Mouse (Mus musculus): ENCODE results near the gene Pbxip1.
"Not testable (repeated sequence)": the region's sequence is repeated elsewhere in the genome, so short reads cannot be mapped to it uniquely, and the experiment has no call there.

Gene Pbxip1

GRCm38 (mm10) chr3:89409701-89410100 lies 26.8 kb upstream of the Pbxip1 start:
- no peak for DNase-seq (ENCODE audit: low read depth, low spot score)

GRCm38 (mm10) chr3:89410864-89411263 lies 25.6 kb upstream of the Pbxip1 start:
- no peak for DNase-seq (ENCODE audit: low read depth, low spot score)

- peak; percentile 99 for DNase-seq (ENCODE audit: low read depth, low spot score)
Observed at GRCm38 (mm10) chr3:89411490-89412393, 24.8 kb upstream of the Pbxip1 start, which contains the start of gene Flad1. TSS of gene Flad1 (minus strand) at chr3:89411870.

GRCm38 (mm10) chr3:89416158-89416557 lies 20.3 kb upstream of the Pbxip1 start:
- DNase-seq (ENCODE audit: low read depth, low spot score) = no peak

- DNase-seq (ENCODE audit: low read depth, low spot score) = no peak
Observed at GRCm38 (mm10) chr3:89417131-89417530, 19.4 kb upstream of the Pbxip1 start.

GRCm38 (mm10) chr3:89417840-89418169 lies 18.7 kb upstream of the Pbxip1 start:
- DNase-seq (ENCODE audit: low read depth, low spot score) = peak; percentile 80

- DNase-seq (ENCODE audit: low read depth, low spot score) = peak; percentile 95
Observed at GRCm38 (mm10) chr3:89418170-89418860, 18.2 kb upstream of the Pbxip1 start, which contains the start of the genes Cks1b and Shc1. TSS of gene Cks1b (minus strand) at chr3:89418383. TSS of gene Shc1 (plus strand) at chr3:89418443.

GRCm38 (mm10) chr3:89418861-89419250 lies 17.6 kb upstream of the Pbxip1 start:
- DNase-seq (ENCODE audit: low read depth, low spot score) = no peak

GRCm38 (mm10) chr3:89419571-89419970 lies 16.9 kb upstream of the Pbxip1 start:
- no peak for DNase-seq (ENCODE audit: low read depth, low spot score)

- DNase-seq (ENCODE audit: low read depth, low spot score) = no peak
Observed at GRCm38 (mm10) chr3:89419981-89420380, 16.5 kb upstream of the Pbxip1 start.

GRCm38 (mm10) chr3:89420421-89420820 lies 16.1 kb upstream of the Pbxip1 start:
- DNase-seq (ENCODE audit: low read depth, low spot score) = no peak

- no peak for DNase-seq (ENCODE audit: low read depth, low spot score)
Observed at GRCm38 (mm10) chr3:89421002-89421774, 15.3 kb upstream of the Pbxip1 start.

- no peak for DNase-seq (ENCODE audit: low read depth, low spot score)
Observed at GRCm38 (mm10) chr3:89421810-89422473, 14.6 kb upstream of the Pbxip1 start.

- no peak for DNase-seq (ENCODE audit: low read depth, low spot score)
Observed at GRCm38 (mm10) chr3:89422556-89423205, 13.8 kb upstream of the Pbxip1 start.

- no peak for DNase-seq (ENCODE audit: low read depth, low spot score)
Observed at GRCm38 (mm10) chr3:89424416-89425140, 11.9 kb upstream of the Pbxip1 start.

- no peak for DNase-seq (ENCODE audit: low read depth, low spot score)
Observed at GRCm38 (mm10) chr3:89425141-89425525, 11.4 kb upstream of the Pbxip1 start.

- no peak for DNase-seq (ENCODE audit: low read depth, low spot score)
Observed at GRCm38 (mm10) chr3:89425876-89426275, 10.6 kb upstream of the Pbxip1 start.

GRCm38 (mm10) chr3:89429021-89429420 lies 7.5 kb upstream of the Pbxip1 start:
- DNase-seq (ENCODE audit: low read depth, low spot score) = not testable (repeated sequence)

GRCm38 (mm10) chr3:89430171-89431159 lies 6.0 kb upstream of the Pbxip1 start, which contains the start of gene Pygo2:
TSS of gene Pygo2 (plus strand) at chr3:89430214.
- peak; percentile 93 for DNase-seq (ENCODE audit: low read depth, low spot score)

Data from embryo, embryonic 11.5 days (tissue).